Mouse (Mus musculus) olfactory bulb, adult 2 months (tissue): ENCODE measurements around the gene Scgb2b18. TPM values are rescaled to one million over a fixed set of nuclear protein-coding genes. Genes with fewer than 3 reads are reported as not detected.
"Not testable (repeated sequence)": the region's sequence is repeated elsewhere in the genome, so short reads cannot be mapped to it uniquely, and the experiment has no call there.

ENCODE experiments used
- H3K27ac ChIP-seq: fragments of 200-500 bp; 2 replicates; pipeline ENCODE4 v1.5.1; 2012; ENCODE audit warnings: low read depth, low read length; ENCODE audit not compliant: insufficient read depth
- H3K4me1 ChIP-seq: fragments of 200-500 bp; 2 replicates; pipeline ENCODE4 v1.6.1; 2012; ENCODE audit warnings: low read length; ENCODE audit not compliant: control insufficient read depth, insufficient read depth
- H3K4me3 ChIP-seq: fragments of 200-500 bp; 2 replicates; pipeline ENCODE4 v1.5.1; 2012; ENCODE audit warnings: mild to moderate bottlenecking, low read depth, low read length, moderate library complexity; ENCODE audit not compliant: insufficient read depth
- WGBS: fragments of 180-500 bp; shearing (Covaris S2); methylation state at CpG from one replicate; pipeline ENCODE4 v1.1.7; 2018; 5-methylcytosine and 5-hydroxymethylcytosine counted together
- polyA plus RNA-seq: library from polyadenylated mRNA; stranded (reverse); fragments of >200 nt; gene quantifications from 2 replicates; pipeline ENCODE4 v1.2.4, GENCODE M21; 2012; ENCODE audit warnings: low replicate concordance; ENCODE audit not compliant: missing spikeins, insufficient read depth, insufficient read length

Scgb2b18 gene
- not detected in 2 replicates for polyA plus RNA-seq

GRCm38 (mm10) chr7:33173764-33174163 is at the start of gene Scgb2b18:
Gene Scgb2b18 (minus strand): TSS chr7:33173864.
- not testable (repeated sequence) for H3K27ac ChIP-seq, H3K4me1 ChIP-seq, H3K4me3 ChIP-seq
- WGBS: 83% methylated on average over 2 of the region's 2 CpGs

- no CpG with 5 or more reads among the region's 2 CpGs for WGBS
- not testable (repeated sequence) for H3K4me3 ChIP-seq, H3K27ac ChIP-seq, H3K4me1 ChIP-seq
These were observed 11.6 kb upstream of the Scgb2b18 start, which contains the start of gene Scgb1b18 for GRCm38 (mm10) chr7:33185268-33185667. Gene Scgb1b18 (plus strand): TSS chr7:33185568.

Other genes starting within 250 kb of the Scgb2b18 start
- not detected in 2 replicates for gene Scgb2b17, start 117.3 kb downstream of the Scgb2b18 start, polyA plus RNA-seq
- gene Scgb1b17, start 110.4 kb downstream of the Scgb2b18 start, polyA plus RNA-seq: not detected in 2 replicates
- gene Scgb1b18, start 11.7 kb upstream of the Scgb2b18 start, polyA plus RNA-seq: not detected in 2 replicates
- gene Scgb2b19, start 106.5 kb upstream of the Scgb2b18 start, polyA plus RNA-seq: not detected in 2 replicates
- gene Scgb1b19, start 113.4 kb upstream of the Scgb2b18 start, polyA plus RNA-seq: not detected in 2 replicates
- gene Scgb2b20, start 192.5 kb upstream of the Scgb2b18 start, polyA plus RNA-seq: not detected in 2 replicates
- gene Scgb1b20, start 199.4 kb upstream of the Scgb2b18 start, polyA plus RNA-seq: not detected in 2 replicates